Mouse (Mus musculus): ENCODE data around the gene Tmprss9.

DNA sequence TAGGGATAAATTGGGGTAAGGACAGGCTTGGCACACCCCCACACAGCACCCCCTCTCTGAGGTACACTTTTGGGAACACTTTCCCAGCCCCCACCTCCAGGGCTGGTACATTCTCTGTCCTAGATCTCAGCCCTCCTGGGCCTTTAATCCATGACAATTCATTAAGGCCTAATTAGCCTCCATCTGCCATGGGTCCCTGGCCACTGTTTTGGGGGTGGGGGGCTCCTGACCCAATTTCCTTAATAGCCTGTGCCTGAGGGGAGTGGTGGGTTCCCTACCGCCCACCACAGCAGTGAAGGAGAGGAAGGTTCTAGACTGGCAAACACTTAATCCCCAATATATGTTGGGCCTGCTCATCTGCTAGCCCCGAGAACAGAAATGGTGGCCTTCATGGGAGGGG lies 30.0 kb upstream of the Tmprss9 start:
- TF ChIP-seq POLR2A (IDR thresholded peaks at IDR 0.05; ENCODE audit: extremely low read depth, insufficient read depth, low read length) (no peak), CTCF (IDR thresholded peaks at IDR 0.05; ENCODE audit: low read depth, low read length) (no peak)

All from liver, adult 2 months (tissue).